Mouse (Mus musculus) WW6 (cell line): ENCODE data around the gene Gm26657.

Experiments
- DNase-seq: peaks from one replicate; pipeline ENCODE4 v3.0.0-alpha.2; 2013; ENCODE audit warnings: low read depth, low spot score

Gene Gm26657

DNA sequence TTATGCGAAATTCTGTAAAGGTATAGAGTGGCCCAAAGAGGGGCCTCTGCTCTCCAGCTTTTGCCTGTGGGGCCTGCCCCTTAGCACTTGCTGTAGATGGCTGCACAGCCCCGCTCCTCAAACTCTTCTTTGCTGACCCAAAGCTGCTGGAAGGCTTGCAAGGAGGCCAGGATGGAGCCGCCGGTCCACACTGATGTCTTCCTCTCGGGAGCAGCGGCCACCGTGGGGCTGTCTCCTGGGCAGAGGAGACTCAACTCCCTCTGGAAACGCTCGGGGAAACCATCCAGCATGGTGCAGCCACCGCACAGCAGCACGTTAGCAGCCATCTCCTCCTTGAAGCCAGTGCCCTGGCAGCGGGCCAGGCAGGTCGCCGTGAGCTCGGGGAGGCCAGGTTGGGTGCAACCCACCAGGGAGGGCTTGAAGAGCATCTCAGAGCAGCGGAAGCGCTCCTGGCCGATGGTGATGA is at the start of gene Gm26657:
TSS of gene Gm26657 (plus strand) at position 51 of the 466 bp plus-strand sequence.
- DNase-seq, result no peak

GRCm38 (mm10) chr4:56696401-56696800 is 43.5 kb upstream of the Gm26657 start:
- DNase-seq, result no peak

- DNase-seq, result no peak
Measured at GRCm38 (mm10) chr4:56698671-56699070, 41.2 kb upstream of the Gm26657 start.

DNA sequence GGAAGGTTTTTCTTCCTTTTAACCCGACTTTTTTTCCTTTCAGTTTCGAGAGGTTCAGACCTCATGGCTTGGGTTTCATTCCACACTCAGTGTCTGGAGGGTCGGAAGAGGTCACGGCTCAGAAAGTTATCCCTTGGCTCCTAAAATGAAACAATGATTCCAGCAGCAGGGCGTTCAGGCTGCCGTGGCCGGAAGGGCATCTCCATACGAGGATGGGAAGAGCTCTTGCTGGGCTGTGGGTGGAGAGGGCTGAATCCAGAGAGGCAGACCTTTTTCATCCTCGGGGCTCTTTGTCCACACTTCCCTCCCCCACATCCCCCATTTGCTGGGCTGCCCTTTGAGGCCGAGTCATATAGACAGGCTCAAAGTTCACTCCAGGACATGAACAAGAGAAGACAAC is 37.6 kb upstream of the Gm26657 start:
- no peak for DNase-seq

GRCm38 (mm10) chr4:56713155-56713554 is 26.7 kb upstream of the Gm26657 start:
- DNase-seq, result no peak

DNA sequence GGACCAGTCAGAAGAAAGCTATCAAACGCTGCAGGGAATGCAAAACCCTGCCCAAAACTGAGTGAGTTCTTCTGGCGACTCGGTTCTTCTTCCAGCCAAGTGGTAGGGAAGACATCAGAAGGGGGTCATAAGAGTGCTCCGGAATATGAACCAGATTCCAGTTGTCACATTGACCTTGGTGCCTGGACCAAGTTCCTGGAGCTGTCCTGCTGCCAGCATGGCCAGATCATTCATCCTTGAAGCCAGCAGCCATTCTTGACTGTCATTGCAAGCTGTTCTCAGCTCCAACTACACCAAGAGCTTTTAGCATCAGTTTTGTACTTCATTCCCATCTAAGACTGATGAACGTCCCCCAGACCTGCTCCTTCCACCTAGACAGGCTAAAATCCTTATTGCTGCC is 23.1 kb upstream of the Gm26657 start:
- DNase-seq, result no peak

- DNase-seq, result no peak
Measured at GRCm38 (mm10) chr4:56717932-56718331, 21.9 kb upstream of the Gm26657 start.

DNA sequence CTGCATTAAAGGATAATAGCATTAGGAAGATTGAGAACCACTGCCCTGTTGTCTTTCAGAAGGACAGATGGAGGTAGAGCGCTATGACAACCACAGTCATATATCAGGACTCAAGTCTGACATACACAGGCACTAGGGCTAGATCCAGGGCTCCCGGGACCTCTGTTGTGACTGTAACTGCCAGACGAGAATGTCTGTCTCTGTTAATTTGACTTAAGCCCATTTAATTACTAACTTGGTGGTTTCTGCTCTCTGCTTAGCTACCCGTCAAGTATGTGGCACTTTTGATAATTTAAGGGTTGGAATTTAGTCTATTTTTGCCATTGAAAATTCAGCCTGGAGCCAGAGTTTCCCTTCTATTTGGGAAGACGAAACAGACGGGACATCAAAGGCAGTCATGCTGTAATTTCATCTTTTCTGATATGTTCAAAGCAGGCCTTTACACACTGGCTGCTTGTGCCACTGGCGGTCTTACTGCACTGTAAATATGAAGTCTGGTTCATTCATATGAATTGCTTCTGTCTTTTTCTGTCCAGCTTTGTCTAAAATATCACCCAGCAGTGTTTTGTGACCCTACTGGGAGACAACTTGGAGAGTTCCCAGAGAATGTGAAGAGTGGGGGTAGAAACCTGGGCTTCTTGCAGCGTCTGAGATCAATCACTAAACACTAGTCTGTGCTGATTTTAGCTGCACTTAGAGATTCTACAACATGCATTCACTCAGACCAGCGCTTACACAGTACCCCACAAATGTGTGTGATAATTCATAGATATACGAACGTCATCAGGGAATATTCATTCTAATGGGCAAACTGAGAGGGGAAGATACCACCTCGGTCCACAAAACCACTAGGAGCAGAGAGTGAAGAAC is 21.1 kb upstream of the Gm26657 start:
- no peak for DNase-seq

- no peak for DNase-seq
Measured at GRCm38 (mm10) chr4:56719456-56719855, 20.4 kb upstream of the Gm26657 start.

- no peak for DNase-seq
Measured at GRCm38 (mm10) chr4:56720403-56720802, 19.5 kb upstream of the Gm26657 start.

GRCm38 (mm10) chr4:56721469-56721868 is 18.4 kb upstream of the Gm26657 start:
- DNase-seq, result no peak

DNA sequence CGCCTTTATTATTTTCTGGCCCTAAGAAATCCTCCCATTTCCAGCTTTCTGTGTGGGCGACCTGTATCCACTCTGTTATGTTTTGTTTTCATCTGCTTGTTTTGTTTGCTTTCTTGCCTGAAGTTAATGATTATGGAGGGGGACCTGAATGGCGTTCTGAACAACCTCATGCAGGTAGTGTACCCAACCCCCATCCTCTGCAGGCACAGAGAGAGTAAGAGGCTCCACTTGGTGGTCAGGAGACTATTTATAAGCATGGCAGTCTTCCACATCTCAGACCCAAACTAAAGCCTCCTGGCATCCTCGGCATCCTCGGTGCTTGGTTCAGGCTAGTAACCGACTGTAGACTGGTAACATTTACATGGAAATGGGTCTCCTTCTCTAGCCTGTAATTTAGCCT is 17.5 kb upstream of the Gm26657 start:
- no peak for DNase-seq

GRCm38 (mm10) chr4:56723237-56723636 is 16.6 kb upstream of the Gm26657 start:
- DNase-seq, result no peak

- no peak for DNase-seq
Measured at GRCm38 (mm10) chr4:56725839-56726238, 14.0 kb upstream of the Gm26657 start.

DNA sequence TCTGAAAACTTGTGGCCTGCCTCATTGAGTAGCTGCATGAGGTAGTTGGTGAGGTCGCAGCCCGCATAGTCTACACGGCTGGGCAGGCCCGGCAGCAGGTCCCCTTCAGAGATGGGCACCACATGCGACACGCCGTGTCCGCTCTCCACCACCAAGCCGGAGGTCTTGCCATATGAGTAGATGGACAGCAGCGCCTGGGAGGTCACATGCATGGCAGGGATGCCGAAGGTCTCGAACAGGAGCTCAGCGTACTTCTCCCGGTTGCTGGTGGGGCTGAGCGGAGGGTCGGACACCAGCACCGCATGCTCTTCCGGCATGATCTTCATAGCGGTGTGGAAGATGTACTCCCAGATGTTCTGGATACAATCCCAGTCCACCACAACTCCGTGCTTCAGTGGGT is 741 bp downstream of the Gm26657 start:
- no peak for DNase-seq

GRCm38 (mm10) chr4:56741041-56741493 is 1.2 kb downstream of the Gm26657 start, which contains the start of gene Actl7b:
TSS of gene Actl7b (minus strand) at chr4:56741443.
- no peak for DNase-seq

DNA sequence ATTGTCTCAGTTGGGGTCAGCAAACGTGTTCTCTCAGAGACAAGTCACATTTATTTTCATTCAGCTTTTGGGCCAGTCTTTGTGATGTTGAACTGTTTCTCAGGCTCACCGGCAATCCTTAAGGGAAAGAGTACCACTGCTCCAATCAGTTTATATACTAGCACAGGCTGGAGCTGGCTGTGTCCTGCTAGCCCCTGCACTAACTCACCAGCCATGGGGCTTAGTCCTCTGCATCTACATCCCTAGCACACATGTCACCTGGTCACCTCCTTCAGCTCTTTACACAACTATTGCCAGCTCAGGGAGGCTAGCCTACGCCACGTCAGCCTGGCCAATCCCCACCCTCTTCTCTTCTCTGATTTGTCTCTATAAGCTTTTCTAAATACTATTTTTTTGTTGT is 2.8 kb downstream of the Gm26657 start:
- DNase-seq, result no peak

DNA sequence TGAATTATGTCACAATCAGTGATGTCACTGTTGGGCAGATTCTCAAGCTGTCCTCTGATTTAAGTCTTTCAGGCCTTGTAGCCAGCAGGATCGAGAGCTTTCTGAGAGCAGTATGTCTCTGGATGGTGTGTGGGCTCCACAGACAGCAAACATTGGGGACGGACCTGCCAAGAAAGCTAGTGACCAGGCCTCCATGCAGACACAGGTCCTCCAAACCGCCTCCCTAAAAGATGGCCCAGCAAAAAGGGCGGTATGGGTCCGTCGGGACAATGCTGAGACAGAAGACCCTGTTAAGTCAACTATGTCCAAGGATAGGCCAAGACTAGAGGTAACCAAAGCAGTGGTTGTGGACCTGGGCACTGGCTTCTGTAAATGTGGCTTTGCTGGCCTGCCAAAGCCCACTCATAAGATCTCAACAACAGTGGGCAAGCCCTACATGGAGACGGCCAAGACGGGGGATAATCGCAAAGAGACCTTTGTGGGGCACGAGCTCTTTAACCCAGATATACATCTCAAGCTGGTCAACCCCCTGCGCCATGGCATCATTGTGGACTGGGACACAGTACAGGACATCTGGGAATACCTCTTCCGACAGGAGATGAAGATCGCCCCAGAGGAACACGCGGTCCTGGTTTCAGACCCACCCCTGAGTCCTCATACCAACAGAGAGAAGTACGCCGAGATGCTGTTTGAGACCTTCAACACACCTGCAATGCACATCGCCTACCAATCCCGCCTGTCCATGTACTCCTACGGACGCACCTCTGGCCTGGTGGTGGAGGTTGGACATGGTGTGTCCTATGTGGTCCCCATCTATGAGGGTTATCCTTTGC is 3.7 kb downstream of the Gm26657 start, which contains the start of gene Actl7a:
TSS of gene Actl7a (plus strand) at position 51 of the 833 bp plus-strand sequence.
- no peak for DNase-seq

DNA sequence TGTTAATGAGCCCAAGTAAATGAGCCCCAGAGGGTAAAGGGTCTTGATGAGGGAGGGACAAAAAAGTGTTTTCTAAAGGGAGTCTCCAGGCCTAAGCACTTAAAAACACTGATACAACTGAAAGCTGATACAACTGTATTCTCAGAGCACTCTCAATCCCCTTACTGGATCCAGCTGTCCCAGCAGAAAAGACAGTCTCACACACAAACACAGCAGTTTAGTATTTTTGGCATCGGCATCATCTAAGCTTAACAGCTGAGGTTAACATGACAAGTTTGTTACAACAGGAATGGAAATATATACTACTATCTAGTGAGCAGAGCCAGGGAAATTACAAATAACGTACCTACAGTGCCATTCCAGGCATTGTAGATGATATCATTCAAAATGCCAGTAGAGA is 6.5 kb downstream of the Gm26657 start:
- no peak for DNase-seq

- no peak for DNase-seq
Measured at GRCm38 (mm10) chr4:56747456-56747855, 7.6 kb downstream of the Gm26657 start.

- no peak for DNase-seq
Measured at GRCm38 (mm10) chr4:56756021-56756420, 16.2 kb downstream of the Gm26657 start.

GRCm38 (mm10) chr4:56756966-56757600 is 17.2 kb downstream of the Gm26657 start:
- DNase-seq, result no peak
